Mouse (Mus musculus): ENCODE data around the gene Cmbl. TPM values are rescaled to one million over a fixed set of nuclear protein-coding genes. Genes with fewer than 3 reads are reported as not detected.

Cmbl gene
- total RNA-seq, 2 experiments from 2014 or later = 10.1 to 13.5 TPM

DNA sequence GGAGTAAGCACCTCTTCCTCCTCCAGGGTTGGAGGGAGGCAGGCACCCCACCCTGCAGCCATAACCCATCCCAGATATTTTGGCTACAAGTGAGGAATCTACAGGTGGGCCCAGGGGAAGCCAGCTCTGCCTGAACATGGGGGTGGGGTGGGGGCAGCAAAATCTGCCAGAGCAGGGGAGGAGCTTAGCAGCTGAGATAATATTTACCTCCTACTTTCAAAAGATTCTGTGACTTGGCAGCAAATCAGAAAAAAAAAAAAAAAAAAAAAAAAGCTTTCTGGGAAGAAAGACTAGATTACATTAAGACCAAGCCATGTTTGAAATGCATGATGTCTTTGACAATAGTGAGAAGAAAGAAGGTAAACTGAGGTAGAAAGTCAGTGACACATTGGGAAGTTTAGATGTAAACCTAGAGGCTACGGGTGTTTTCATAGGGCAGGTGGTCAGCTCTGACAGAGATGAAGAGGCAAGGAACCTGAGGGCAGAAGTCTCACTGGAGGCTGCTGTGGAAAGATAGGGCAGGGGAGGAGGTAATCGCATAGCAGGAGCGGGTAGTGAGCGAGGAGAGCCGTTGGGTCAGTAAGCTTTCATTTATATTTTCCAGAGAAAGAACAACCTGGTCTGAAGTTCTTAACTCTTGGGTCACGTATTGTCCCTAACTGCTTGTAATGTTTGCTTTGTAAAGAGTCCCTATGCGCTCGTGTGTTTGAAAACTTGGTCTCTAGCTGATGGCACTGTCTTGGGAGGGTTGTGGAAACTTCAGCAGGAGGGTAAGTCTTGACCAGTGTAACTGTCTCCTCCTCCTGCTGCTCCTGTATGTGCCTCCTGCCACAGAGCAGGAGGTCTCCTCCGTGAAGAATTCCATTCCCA, 25.3 kb upstream of the Cmbl start:
- no peak for DNase-seq (ENCODE audit: extremely low spot score in 1 of 2, low spot score in 1 of 2)

GRCm38 (mm10) chr15:31540513-31540802, 24.7 kb upstream of the Cmbl start:
- no peak for DNase-seq (ENCODE audit: extremely low spot score in 1 of 2, low spot score in 1 of 2)

- no peak for DNase-seq (ENCODE audit: extremely low spot score in 1 of 2, low spot score in 1 of 2)
Measured at GRCm38 (mm10) chr15:31542013-31542958, 22.9 kb upstream of the Cmbl start.

- no peak for DNase-seq (ENCODE audit: extremely low spot score in 1 of 2, low spot score in 1 of 2)
Measured at GRCm38 (mm10) chr15:31543246-31543645, 21.9 kb upstream of the Cmbl start.

DNA sequence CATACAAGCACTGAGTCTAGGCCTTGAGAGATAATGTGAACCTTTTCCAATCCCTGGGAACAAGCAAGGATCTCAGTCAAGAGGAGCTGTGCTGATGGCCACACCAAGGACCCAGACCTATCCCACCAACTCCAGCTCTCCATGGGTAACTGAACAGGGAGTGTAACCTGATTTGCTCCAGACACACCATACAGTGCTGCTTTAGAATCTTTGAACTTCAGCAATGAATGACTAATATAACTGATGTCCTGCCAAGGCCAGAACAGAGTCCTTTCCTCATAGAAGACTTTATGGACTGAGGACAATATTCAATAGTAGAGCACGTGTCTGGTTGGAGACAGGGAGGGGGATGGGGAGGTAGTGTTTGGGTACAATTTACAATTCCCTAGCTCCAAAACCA, 20.1 kb upstream of the Cmbl start:
- no peak for DNase-seq (ENCODE audit: extremely low spot score in 1 of 2, low spot score in 1 of 2)

- DNase-seq (ENCODE audit: extremely low spot score in 1 of 2, low spot score in 1 of 2) = no peak
Measured at GRCm38 (mm10) chr15:31546291-31546690, 18.9 kb upstream of the Cmbl start.

- no peak for DNase-seq (ENCODE audit: extremely low spot score in 1 of 2, low spot score in 1 of 2)
Measured at GRCm38 (mm10) chr15:31547421-31547820, 17.8 kb upstream of the Cmbl start.

- no peak for DNase-seq (ENCODE audit: extremely low spot score in 1 of 2, low spot score in 1 of 2)
Measured at GRCm38 (mm10) chr15:31550381-31550780, 14.8 kb upstream of the Cmbl start.

DNA sequence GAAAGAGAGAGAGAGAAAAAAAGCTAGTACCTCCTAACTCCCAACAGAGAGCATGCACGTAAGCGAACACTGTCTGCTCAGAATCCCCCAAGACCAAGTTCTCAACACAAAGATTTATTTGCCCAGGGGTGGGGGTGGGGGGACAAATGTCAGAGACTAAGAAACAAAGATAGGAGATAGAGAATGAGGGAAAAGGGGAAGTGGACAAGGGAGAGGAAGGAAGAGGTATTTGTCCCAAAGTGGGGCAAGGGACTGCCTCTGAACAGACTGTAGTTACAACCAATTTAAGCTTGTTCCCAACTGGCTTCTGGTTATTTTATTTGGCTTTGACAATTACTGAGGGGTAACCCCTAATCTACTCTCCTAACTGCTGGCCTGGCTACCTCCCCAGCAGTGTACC, 10.3 kb upstream of the Cmbl start:
- no peak for DNase-seq (ENCODE audit: extremely low spot score in 1 of 2, low spot score in 1 of 2)

DNA sequence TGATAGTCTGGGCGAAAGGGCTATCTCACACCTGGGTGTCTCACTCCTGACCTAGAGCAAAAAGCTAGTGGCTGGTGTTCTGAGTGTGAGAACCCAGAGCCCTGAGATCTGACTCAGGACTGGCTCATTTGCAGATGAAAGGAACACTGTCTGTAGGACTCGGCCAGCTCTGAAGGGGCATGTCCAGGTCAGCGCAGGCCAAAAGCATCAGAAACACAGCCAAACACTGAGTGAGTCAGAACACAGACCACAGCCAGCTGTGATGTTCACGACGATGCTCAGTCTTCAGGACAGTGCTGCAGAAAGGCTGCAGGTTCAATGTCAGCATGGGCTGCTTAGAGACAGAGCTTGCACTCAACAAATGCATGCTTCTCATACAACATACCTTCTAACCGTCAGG, 3.8 kb upstream of the Cmbl start:
- no peak for DNase-seq (ENCODE audit: extremely low spot score in 1 of 2, low spot score in 1 of 2)

GRCm38 (mm10) chr15:31561976-31562375, 3.2 kb upstream of the Cmbl start:
- DNase-seq (ENCODE audit: extremely low spot score in 1 of 2, low spot score in 1 of 2) = no peak

DNA sequence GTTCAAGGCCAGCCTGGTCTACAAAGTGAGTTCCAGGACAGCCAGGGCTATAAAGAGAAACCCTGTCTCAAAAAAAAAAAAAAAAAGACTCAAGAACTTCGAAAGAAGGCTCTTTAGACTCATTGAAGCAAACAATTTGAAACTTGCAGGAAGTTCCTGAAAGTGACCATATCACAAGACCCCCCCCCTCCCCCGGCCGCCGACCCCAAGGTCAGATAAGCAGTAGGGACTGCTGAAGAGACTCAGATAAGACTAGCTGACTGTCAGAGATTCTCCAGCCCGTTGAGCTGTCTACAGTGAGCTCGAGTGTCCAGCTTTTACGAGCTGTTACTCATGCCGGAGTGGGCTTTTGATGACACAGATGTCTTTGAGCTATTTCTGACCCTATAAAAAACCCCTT, 2.3 kb upstream of the Cmbl start:
- DNase-seq (ENCODE audit: extremely low spot score in 1 of 2, low spot score in 1 of 2) = no peak

DNA sequence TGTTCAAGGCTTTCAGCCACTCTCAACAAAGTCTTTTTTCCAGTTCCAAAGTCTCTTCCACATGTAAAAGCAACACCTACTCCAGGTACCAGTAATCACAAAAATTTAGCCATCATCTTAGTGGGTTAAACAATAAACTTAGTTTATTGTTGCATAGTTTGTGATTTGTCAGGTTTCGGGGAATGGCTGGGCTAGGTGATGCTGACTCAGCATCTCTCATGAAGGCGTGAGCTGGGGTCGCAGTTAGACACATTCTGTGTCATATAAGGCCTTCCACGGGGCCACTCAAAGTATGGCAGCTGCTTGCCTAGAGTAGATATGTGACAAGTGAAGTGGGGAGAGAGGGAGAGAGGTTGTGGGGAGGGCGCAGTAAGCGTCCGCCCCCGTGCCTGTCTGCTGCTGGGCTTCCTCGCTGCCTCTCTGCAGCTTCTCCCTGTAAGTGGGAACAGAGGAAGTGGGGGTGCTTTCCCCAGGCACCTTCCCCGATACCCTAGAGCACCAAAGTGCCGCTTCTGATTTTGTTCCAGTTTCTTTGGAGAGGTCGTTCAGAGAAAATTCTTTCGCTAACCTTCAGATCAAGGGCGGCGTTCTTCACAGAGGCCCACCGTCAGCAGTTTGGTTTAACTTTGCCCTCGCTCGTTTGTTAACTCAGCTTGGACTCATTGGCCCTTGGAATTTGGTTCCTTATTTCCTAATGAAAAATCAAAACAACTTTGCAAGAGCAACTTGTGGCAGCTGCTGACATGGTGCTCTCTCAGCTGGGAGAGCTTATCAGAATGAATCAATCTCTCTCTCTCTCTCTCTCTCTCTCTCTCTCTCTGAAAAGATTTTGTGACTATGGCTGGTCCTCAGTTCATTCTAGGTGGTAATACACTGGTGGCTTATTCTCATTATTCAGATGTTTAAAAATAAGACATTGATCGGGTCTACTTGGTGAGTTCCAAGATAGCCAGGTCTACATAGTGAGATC, 1.3 kb upstream of the Cmbl start:
- DNase-seq (ENCODE audit: extremely low spot score in 1 of 2, low spot score in 1 of 2) = no peak

DNA sequence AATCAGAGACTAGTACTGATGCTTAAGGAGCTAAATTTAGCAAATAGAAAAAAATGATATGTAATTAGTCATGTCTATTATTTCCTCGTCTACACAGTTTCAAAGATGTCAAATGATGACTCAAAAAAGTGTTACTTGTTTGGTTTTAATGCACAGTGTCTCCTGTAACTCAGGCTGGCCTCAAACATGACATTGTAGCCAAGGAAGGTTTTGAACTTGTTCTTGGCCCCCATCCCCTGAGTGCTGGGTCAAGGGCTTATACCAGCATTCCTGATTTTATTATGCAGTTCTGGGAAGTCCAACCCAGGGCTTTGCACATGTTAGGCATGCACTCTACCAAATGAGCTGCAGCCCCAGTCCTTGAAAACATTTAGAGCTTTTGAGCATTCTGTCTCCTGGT, 597 bp downstream of the Cmbl start:
- no peak for DNase-seq (ENCODE audit: extremely low spot score in 1 of 2, low spot score in 1 of 2)

DNA sequence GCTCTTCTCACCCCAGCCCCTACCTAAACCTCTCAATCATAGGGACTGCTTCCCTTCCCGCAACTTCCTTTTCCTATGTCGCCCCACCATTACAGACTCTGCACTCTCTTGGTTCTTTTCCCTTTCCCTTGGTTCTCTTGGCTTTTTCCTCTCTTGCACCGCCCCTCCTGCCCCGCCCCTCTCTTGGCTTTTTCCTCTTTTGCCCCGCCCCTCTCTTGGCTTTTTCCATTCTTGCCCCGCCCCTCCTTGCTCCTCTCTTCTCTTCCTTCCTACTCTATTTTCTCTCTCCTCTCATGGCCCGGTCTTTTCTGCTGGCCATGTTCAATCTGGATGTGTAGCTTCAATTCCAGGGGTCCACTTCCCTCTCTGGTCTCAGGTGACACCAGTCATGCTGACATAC, 2.2 kb downstream of the Cmbl start:
- no peak for DNase-seq (ENCODE audit: extremely low spot score in 1 of 2, low spot score in 1 of 2)

- no peak for DNase-seq (ENCODE audit: extremely low spot score in 1 of 2, low spot score in 1 of 2)
Measured at GRCm38 (mm10) chr15:31568581-31568996, 3.4 kb downstream of the Cmbl start.

GRCm38 (mm10) chr15:31569325-31570022, 4.3 kb downstream of the Cmbl start:
- no peak for DNase-seq (ENCODE audit: extremely low spot score in 1 of 2, low spot score in 1 of 2)

- DNase-seq (ENCODE audit: extremely low spot score in 1 of 2, low spot score in 1 of 2) = no peak
Measured at GRCm38 (mm10) chr15:31570959-31571358, 5.8 kb downstream of the Cmbl start.

GRCm38 (mm10) chr15:31571906-31572722, 6.9 kb downstream of the Cmbl start:
- peak in 1 of 2 experiments; percentile 22 for DNase-seq (ENCODE audit: extremely low spot score in 1 of 2, low spot score in 1 of 2)
